Mouse (Mus musculus) lung, postnatal 0 days (tissue): ENCODE results near the gene Ntrk2.

Experiments
- CTCF ChIP-seq: IDR thresholded peaks from 2 replicates; pipeline ENCODE4 v1.5.1; 2016; ENCODE audit warnings: antibody characterized with exemption, mild to moderate bottlenecking
- EP300 ChIP-seq: IDR thresholded peaks from 2 replicates; pipeline ENCODE4 v1.6.1; 2016; ENCODE audit warnings: antibody characterized with exemption, mild to moderate bottlenecking, control low read depth

DNA sequence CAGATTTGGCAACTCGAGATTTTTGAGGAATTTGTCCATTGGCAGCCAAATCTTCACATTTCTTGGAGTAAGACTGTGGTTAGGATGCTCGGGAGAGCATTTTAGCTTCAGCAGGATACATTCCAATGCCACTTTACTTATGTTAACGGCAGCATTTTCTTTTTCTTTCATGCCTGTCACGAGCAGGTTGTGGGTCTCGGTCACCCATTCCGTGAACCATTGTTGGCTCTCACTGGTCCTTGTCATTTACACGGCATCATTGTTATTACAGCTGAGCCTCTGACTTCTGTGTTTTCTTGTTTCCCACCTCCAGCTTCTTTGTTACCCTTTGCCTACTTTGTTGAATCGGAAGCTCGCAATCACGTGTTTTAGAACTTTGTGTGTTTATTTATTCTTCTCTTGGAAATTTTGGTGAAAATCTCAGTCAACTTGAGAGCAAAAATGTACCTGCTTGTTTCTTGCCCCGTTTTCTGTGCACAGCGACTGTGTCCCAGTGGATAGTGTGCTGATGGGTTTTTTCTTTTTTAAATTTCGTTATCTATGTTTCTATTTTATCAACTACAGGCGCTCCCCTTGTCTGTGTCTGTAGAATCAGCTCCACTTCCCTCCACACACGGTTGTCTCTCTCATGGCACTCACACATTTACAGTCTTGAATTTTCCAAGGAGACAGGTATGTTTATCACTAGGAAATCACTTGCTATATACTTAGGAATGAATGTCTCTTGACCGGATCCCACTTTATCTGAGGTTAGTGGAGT lies 375.0 kb downstream of the Ntrk2 start:
- no peak for TF ChIP-seq CTCF
- no peak for TF ChIP-seq EP300
